Mouse (Mus musculus) myocyte (in vitro differentiated cells): ENCODE measurements at regions not wholly inside any gene's neighbourhood (a gene's known extent, or its start where the extent isn't known, plus 50 kb on each side); places are given as distances from the start of the nearest gene placed in this dataset.

Source experiments
- CEBPB ChIP-seq: IDR thresholded peaks from 2 replicates; pipeline ENCODE4 v1.6.1; 2011; ENCODE audit warnings: mild to moderate bottlenecking, moderate library complexity; ENCODE audit not compliant: poor library complexity, insufficient read depth, severe bottlenecking
- E2F4 ChIP-seq: IDR thresholded peaks from one replicate; pipeline ENCODE4 v1.6.1; 2011; ENCODE audit warnings: mild to moderate bottlenecking, control low read depth, moderate library complexity; ENCODE audit not compliant: insufficient read depth
- MYOD1 ChIP-seq, 3 experiments: IDR thresholded peaks; one replicate each; pipeline ENCODE4 v1.6.1; 2011; ENCODE audit warnings: control low read depth in 2 of 3, low read depth in 2 of 3, mild to moderate bottlenecking in 2 of 3, moderate library complexity in 1 of 3; ENCODE audit not compliant: insufficient read length in 2 of 3, control insufficient read depth in 1 of 3
- MYOG ChIP-seq, 3 experiments: IDR thresholded peaks; one replicate each; pipeline ENCODE4 v1.6.1; 2011; ENCODE audit warnings: control low read depth in 2 of 3, low read depth in 2 of 3, mild to moderate bottlenecking in 2 of 3; ENCODE audit not compliant: insufficient read length in 2 of 3, control insufficient read depth in 1 of 3, insufficient read depth in 1 of 3
- POLR2A ChIP-seq: IDR thresholded peaks from one replicate; pipeline ENCODE4 v1.6.1; 2011; ENCODE audit warnings: low read depth, mild to moderate bottlenecking, control low read depth, moderate library complexity; ENCODE audit not compliant: insufficient read length
- TCF12 ChIP-seq: IDR thresholded peaks from one replicate; pipeline ENCODE4 v1.6.1; 2011; ENCODE audit warnings: mild to moderate bottlenecking, control low read depth; ENCODE audit not compliant: poor library complexity, insufficient read depth, severe bottlenecking
- TCF3 ChIP-seq: IDR thresholded peaks from one replicate; pipeline ENCODE4 v1.6.1; 2011; ENCODE audit warnings: low read depth, control low read depth; ENCODE audit not compliant: insufficient read length
- USF1 ChIP-seq: IDR thresholded peaks from one replicate; pipeline ENCODE4 v1.6.1; 2011; ENCODE audit warnings: low read depth, mild to moderate bottlenecking, control low read depth, moderate library complexity

DNA sequence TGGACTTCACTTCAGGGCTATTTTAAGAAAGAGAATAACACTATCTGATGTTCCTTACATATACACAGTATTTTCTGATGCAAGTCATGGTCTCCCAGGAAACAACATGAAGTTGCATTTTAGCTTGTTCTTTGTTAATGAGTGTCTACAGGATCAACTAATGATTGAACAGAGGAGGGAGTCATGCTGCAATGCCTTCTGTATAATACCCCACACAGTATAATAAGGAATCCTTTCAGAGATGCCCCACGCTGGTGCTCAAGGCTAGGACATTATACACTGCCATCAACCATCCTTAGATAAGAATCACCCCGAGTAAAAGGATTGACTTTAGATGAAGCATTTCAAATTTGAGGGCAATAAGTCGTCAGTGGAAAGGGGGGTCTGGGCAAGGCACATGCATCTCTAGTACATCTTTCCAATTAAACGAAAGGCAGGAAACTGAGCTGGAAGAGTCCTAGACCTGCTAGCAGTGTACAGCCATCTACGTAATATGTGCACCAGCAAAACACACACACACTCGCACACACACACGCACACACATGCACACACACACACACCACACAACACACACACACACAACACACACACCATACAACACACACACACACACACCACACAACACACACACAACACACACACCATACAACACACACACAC, 252.6 kb upstream of the Rag2 start:
- TF ChIP-seq MYOD1 (IDR thresholded peaks at IDR 0.05; ENCODE audit: control insufficient read depth in 1 of 3, insufficient read length in 2 of 3, low read depth in 2 of 3) (no peak), POLR2A (no peak), TCF12 (no peak), USF1 (no peak), CEBPB (no peak), E2F4 (no peak), MYOG (IDR thresholded peaks at IDR 0.05; ENCODE audit: control insufficient read depth in 1 of 3, insufficient read depth in 1 of 3, insufficient read length in 2 of 3, low read depth in 2 of 3) (no peak), TCF3 (no peak)
